Mouse (Mus musculus) lung, postnatal 36 days (tissue): ENCODE measurements at regions not wholly inside any gene's neighbourhood (a gene's known extent, or its start where the extent isn't known, plus 50 kb on each side); places are given as distances from the start of the nearest gene placed in this dataset.
A peak's percentile ranks its signal among the peaks of the same experiment; 100 is the strongest.
"Not testable (repeated sequence)": the region's sequence is repeated elsewhere in the genome, so short reads cannot be mapped to it uniquely, and the experiment has no call there.

Source experiments
- DNase-seq: peaks from one replicate; pipeline ENCODE4 v3.0.0; 2022; ENCODE audit warnings: mixed read lengths

GRCm38 (mm10) chrX:99732526-99732925 is 88.3 kb upstream of the Tmem28 start:
- no peak for DNase-seq

GRCm38 (mm10) chrX:99725101-99725500 is 95.7 kb upstream of the Tmem28 start:
- peak; percentile 30 for DNase-seq

- no peak for DNase-seq
Measured at GRCm38 (mm10) chrX:99695366-99695765, 125.5 kb upstream of the Tmem28 start.

- DNase-seq, result no peak
Measured at GRCm38 (mm10) chrX:99690971-99691370, 129.8 kb upstream of the Tmem28 start.

- DNase-seq, result no peak
Measured at GRCm38 (mm10) chrX:99689761-99690160, 131.1 kb upstream of the Tmem28 start.

GRCm38 (mm10) chrX:99682491-99682890 is 138.3 kb upstream of the Tmem28 start:
- DNase-seq, result not testable (repeated sequence)

GRCm38 (mm10) chrX:99667596-99667995 is 153.2 kb upstream of the Tmem28 start:
- no peak for DNase-seq

GRCm38 (mm10) chrX:99662566-99662965 is 158.3 kb upstream of the Tmem28 start:
- no peak for DNase-seq

GRCm38 (mm10) chrX:99659496-99660140 is 161.2 kb upstream of the Tmem28 start:
- no peak for DNase-seq

GRCm38 (mm10) chrX:99657790-99658451 is 162.9 kb upstream of the Tmem28 start:
- peak; percentile 38 for DNase-seq

- DNase-seq, result no peak
Measured at GRCm38 (mm10) chrX:99656988-99657387, 163.8 kb upstream of the Tmem28 start.

GRCm38 (mm10) chrX:99632211-99632775 is 161.2 kb upstream of the Pja1 start:
- DNase-seq, result peak; percentile 26

- DNase-seq, result no peak
Measured at GRCm38 (mm10) chrX:99624515-99625179, 153.6 kb upstream of the Pja1 start.

- DNase-seq, result no peak
Measured at GRCm38 (mm10) chrX:99612130-99612759, 141.2 kb upstream of the Pja1 start.

GRCm38 (mm10) chrX:99610096-99610495 is 139.0 kb upstream of the Pja1 start:
- no peak for DNase-seq

- no peak for DNase-seq
Measured at GRCm38 (mm10) chrX:99609591-99609990, 138.5 kb upstream of the Pja1 start.

GRCm38 (mm10) chrX:99608284-99608692 is 137.2 kb upstream of the Pja1 start:
- DNase-seq, result no peak

- peak; percentile 7 for DNase-seq
Measured at GRCm38 (mm10) chrX:99605084-99605824, 134.2 kb upstream of the Pja1 start.

GRCm38 (mm10) chrX:99603714-99604113 is 132.6 kb upstream of the Pja1 start:
- no peak for DNase-seq

GRCm38 (mm10) chrX:99602268-99602885 is 131.3 kb upstream of the Pja1 start:
- DNase-seq, result no peak

- DNase-seq, result no peak
Measured at GRCm38 (mm10) chrX:99595493-99595892, 124.4 kb upstream of the Pja1 start.

GRCm38 (mm10) chrX:99593872-99594487 is 122.9 kb upstream of the Pja1 start:
- DNase-seq, result no peak
